Mouse (Mus musculus) neural tube, embryonic 15.5 days (tissue): Measurements from ENCODE around the gene 2810459M11Rik. TPM values are rescaled to one million over a fixed set of nuclear protein-coding genes. Genes with fewer than 3 reads are reported as not detected.
"Not testable (repeated sequence)": the region's sequence is repeated elsewhere in the genome, so short reads cannot be mapped to it uniquely, and the experiment has no call there.

Experiments used
- ATAC-seq: fragments of 200-750 bp; cut with Nextera tagmentation; 2 replicates; pipeline ENCODE4 v1.8.0; 2017; ENCODE audit warnings: mild to moderate bottlenecking, moderate TSS enrichment, moderate library complexity; ENCODE audit not compliant: low FRiP score
- H3K27ac ChIP-seq: fragments of 300-500 bp; sonication (generic); replicated peaks from 2 replicates; pipeline ENCODE4 v1.5.1; 2015; ENCODE audit warnings: mild to moderate bottlenecking, inconsistent platforms
- H3K27me3 ChIP-seq: fragments of 300-500 bp; sonication (generic); replicated peaks from 2 replicates; pipeline ENCODE4 v1.6.1; 2015; ENCODE audit warnings: inconsistent platforms
- H3K36me3 ChIP-seq: fragments of 300-500 bp; sonication (generic); 2 replicates; pipeline ENCODE4 v1.6.1; 2015; ENCODE audit warnings: inconsistent platforms
- H3K4me1 ChIP-seq: fragments of 300-500 bp; sonication (generic); 2 replicates; pipeline ENCODE4 v1.6.1; 2015; ENCODE audit warnings: inconsistent platforms
- H3K4me2 ChIP-seq: fragments of 300-500 bp; sonication (generic); 2 replicates; pipeline ENCODE4 v1.6.1; 2015; ENCODE audit warnings: inconsistent platforms, mild to moderate bottlenecking, moderate library complexity
- H3K4me3 ChIP-seq: fragments of 300-500 bp; sonication (generic); replicated peaks from 2 replicates; pipeline ENCODE4 v1.5.1; 2015; ENCODE audit warnings: mild to moderate bottlenecking, inconsistent platforms
- H3K9ac ChIP-seq: fragments of 300-500 bp; sonication (generic); replicated peaks from 2 replicates; pipeline ENCODE4 v1.6.1; 2015; ENCODE audit warnings: mild to moderate bottlenecking, inconsistent platforms
- H3K9me3 ChIP-seq: fragments of 300-500 bp; sonication (generic); replicated peaks from 2 replicates; pipeline ENCODE4 v1.6.1; 2016; ENCODE audit warnings: inconsistent platforms
- WGBS: fragments of 180-500 bp; shearing (Covaris S2); methylation state at CpG from one replicate; pipeline ENCODE4 v1.1.7; 2015; ENCODE audit warnings: mixed read lengths; 5-methylcytosine and 5-hydroxymethylcytosine counted together
- polyA plus RNA-seq: library from polyadenylated mRNA; unstranded; fragments of >200 nt; fragmentation: Nextera tagmentation; extraction: Ambion mirVana; gene quantifications from 2 replicates; pipeline ENCODE4 v1.2.1, GENCODE M21; 2015

The 2810459M11Rik gene
- polyA plus RNA-seq, result 7.0 and 7.2 TPM in 2 replicates

GRCm38 (mm10) chr1:86045848-86046805, at the start of gene 2810459M11Rik:
Gene 2810459M11Rik, plus strand, starts transcription at chr1:86045863.
- H3K27ac ChIP-seq, result peak within 1 kb of the TSS; percentile 71
- H3K36me3 ChIP-seq, result no peaks in the 10 kb centered on the region
- H3K9ac ChIP-seq, result peak within 1 kb of the TSS; percentile 71
- ATAC-seq, result peak; percentile 86
- H3K4me3 ChIP-seq, result peak within 1 kb of the TSS; percentile 59
- peaks cover 48% of the 10 kb centered on the region for H3K27me3 ChIP-seq
- under 1% methylated on average over 109 of the region's 110 CpGs for WGBS
- H3K9me3 ChIP-seq, result no peaks in the 10 kb centered on the region
- peak within 1 kb of the TSS; percentile 92 for H3K4me2 ChIP-seq
- H3K4me1 ChIP-seq, result peaks cover 15% of the 10 kb centered on the region

GRCm38 (mm10) chr1:85997221-85997620, 48.4 kb upstream of the 2810459M11Rik start:
- H3K27me3 ChIP-seq, result no peaks in the 10 kb centered on the region
- no peaks in the 10 kb centered on the region for H3K9me3 ChIP-seq
- 96% methylated on average over 1 of the region's 1 CpGs for WGBS
- H3K4me3 ChIP-seq, result no peak overlapping the region
- H3K36me3 ChIP-seq, result no peaks in the 10 kb centered on the region
- ATAC-seq, result no peak
- no peak overlapping the region for H3K4me2 ChIP-seq
- no peaks in the 10 kb centered on the region for H3K4me1 ChIP-seq
- no peak overlapping the region for H3K27ac ChIP-seq
- no peak overlapping the region for H3K9ac ChIP-seq

- Histone ChIP-seq H3K9ac (no peak overlapping the region), H3K4me3 (no peak overlapping the region), H3K36me3 (no peaks in the 10 kb centered on the region), H3K4me2 (no peak overlapping the region), H3K9me3 (no peaks in the 10 kb centered on the region), H3K27ac (no peak overlapping the region), H3K27me3 (no peaks in the 10 kb centered on the region), H3K4me1 (no peaks in the 10 kb centered on the region)
- WGBS, result 86% methylated on average over 4 of the region's 4 CpGs
- no peak for ATAC-seq
Observed at GRCm38 (mm10) chr1:85998012-85998411, 47.7 kb upstream of the 2810459M11Rik start.

- no peak overlapping the region for H3K27ac ChIP-seq
- H3K4me2 ChIP-seq, result no peak overlapping the region
- H3K36me3 ChIP-seq, result no peaks in the 10 kb centered on the region
- no peaks in the 10 kb centered on the region for H3K4me1 ChIP-seq
- H3K27me3 ChIP-seq, result no peaks in the 10 kb centered on the region
- no peak for ATAC-seq
- H3K9me3 ChIP-seq, result no peaks in the 10 kb centered on the region
- no peak overlapping the region for H3K4me3 ChIP-seq
- 92% methylated on average over 18 of the region's 18 CpGs for WGBS
- no peak overlapping the region for H3K9ac ChIP-seq
Observed at GRCm38 (mm10) chr1:85999853-86000570, 45.7 kb upstream of the 2810459M11Rik start.

GRCm38 (mm10) chr1:86005540-86005939, 40.1 kb upstream of the 2810459M11Rik start:
- Histone ChIP-seq H3K4me1 (no peaks in the 10 kb centered on the region), H3K36me3 (no peaks in the 10 kb centered on the region), H3K27me3 (no peaks in the 10 kb centered on the region), H3K9me3 (no peaks in the 10 kb centered on the region), H3K4me3 (no peak overlapping the region), H3K4me2 (no peak overlapping the region), H3K9ac (no peak overlapping the region), H3K27ac (no peak overlapping the region)
- 95% methylated on average over 10 of the region's 10 CpGs for WGBS
- ATAC-seq, result no peak

GRCm38 (mm10) chr1:86006040-86006439, 39.6 kb upstream of the 2810459M11Rik start:
- Histone ChIP-seq H3K9me3 (no peaks in the 10 kb centered on the region), H3K4me2 (no peak overlapping the region), H3K9ac (no peak overlapping the region), H3K4me3 (no peak overlapping the region), H3K36me3 (no peaks in the 10 kb centered on the region), H3K4me1 (no peaks in the 10 kb centered on the region), H3K27me3 (no peaks in the 10 kb centered on the region), H3K27ac (no peak overlapping the region)
- ATAC-seq, result no peak
- WGBS, result 93% methylated on average over 6 of the region's 6 CpGs

- 4% methylated on average over 7 of the region's 7 CpGs for WGBS
- ATAC-seq, result peak; percentile 82; the same call in 1 of the 2 replicates
Observed at GRCm38 (mm10) chr1:86007778-86008177, 37.9 kb upstream of the 2810459M11Rik start.

GRCm38 (mm10) chr1:86015758-86016157, 29.9 kb upstream of the 2810459M11Rik start:
- not testable (repeated sequence) for H3K36me3 ChIP-seq, H3K4me3 ChIP-seq, H3K4me2 ChIP-seq, H3K9ac ChIP-seq, ATAC-seq, H3K27ac ChIP-seq, H3K9me3 ChIP-seq
- peaks cover 21% of the 10 kb centered on the region for H3K27me3 ChIP-seq
- 95% methylated on average over 9 of the region's 9 CpGs for WGBS
- peaks cover 14% of the 10 kb centered on the region for H3K4me1 ChIP-seq

More at GRCm38 (mm10) chr1:86007778-86008177, 37.9 kb upstream of the 2810459M11Rik start:
- Histone ChIP-seq H3K9ac (no peak overlapping the region), H3K4me3 (no peak overlapping the region), H3K4me2 (no peak overlapping the region), H3K36me3 (no peaks in the 10 kb centered on the region), H3K4me1 (no peaks in the 10 kb centered on the region), H3K27me3 (no peaks in the 10 kb centered on the region), H3K9me3 (no peaks in the 10 kb centered on the region), H3K27ac (no peak overlapping the region)

GRCm38 (mm10) chr1:86016516-86016915, 29.1 kb upstream of the 2810459M11Rik start, which contains the start of gene Spata3:
Gene Spata3, plus strand, starts transcription at chr1:86016816.
- ATAC-seq, result no peak
- Histone ChIP-seq H3K27ac (no peak within 1 kb of the TSS), H3K36me3 (no peaks in the 10 kb centered on the region), H3K4me2 (no peak within 1 kb of the TSS), H3K9me3 (no peaks in the 10 kb centered on the region), H3K4me1 (peaks cover 14% of the 10 kb centered on the region), H3K27me3 (peaks cover 21% of the 10 kb centered on the region), H3K9ac (no peak within 1 kb of the TSS), H3K4me3 (no peak within 1 kb of the TSS)
- WGBS, result 95% methylated on average over 8 of the region's 8 CpGs

GRCm38 (mm10) chr1:86018235-86019055, 27.2 kb upstream of the 2810459M11Rik start:
- Histone ChIP-seq H3K4me3 (peak overlapping the region; percentile 58), H3K9ac (peak overlapping the region; percentile 68), H3K27me3 (peaks cover 21% of the 10 kb centered on the region), H3K9me3 (no peaks in the 10 kb centered on the region), H3K4me2 (peak overlapping the region; percentile 94), H3K36me3 (no peaks in the 10 kb centered on the region), H3K27ac (peak overlapping the region; percentile 69), H3K4me1 (peaks cover 14% of the 10 kb centered on the region)
- WGBS, result 3% methylated on average over 60 of the region's 60 CpGs
- peak; percentile 88 for ATAC-seq

- ATAC-seq, result no peak
- peaks cover 14% of the 10 kb centered on the region for H3K4me1 ChIP-seq
- H3K27ac ChIP-seq, result no peak overlapping the region
- H3K4me3 ChIP-seq, result no peak overlapping the region
- H3K9me3 ChIP-seq, result no peaks in the 10 kb centered on the region
- no peak overlapping the region for H3K4me2 ChIP-seq
- H3K9ac ChIP-seq, result no peak overlapping the region
- 75% methylated on average over 11 of the region's 11 CpGs for WGBS
- H3K27me3 ChIP-seq, result peaks cover 18% of the 10 kb centered on the region
- no peaks in the 10 kb centered on the region for H3K36me3 ChIP-seq
Observed at GRCm38 (mm10) chr1:86021365-86021989, 24.2 kb upstream of the 2810459M11Rik start.
